25 mouse cellular contexts compared by ENCODE assay signal in the genomic region with DNA sequence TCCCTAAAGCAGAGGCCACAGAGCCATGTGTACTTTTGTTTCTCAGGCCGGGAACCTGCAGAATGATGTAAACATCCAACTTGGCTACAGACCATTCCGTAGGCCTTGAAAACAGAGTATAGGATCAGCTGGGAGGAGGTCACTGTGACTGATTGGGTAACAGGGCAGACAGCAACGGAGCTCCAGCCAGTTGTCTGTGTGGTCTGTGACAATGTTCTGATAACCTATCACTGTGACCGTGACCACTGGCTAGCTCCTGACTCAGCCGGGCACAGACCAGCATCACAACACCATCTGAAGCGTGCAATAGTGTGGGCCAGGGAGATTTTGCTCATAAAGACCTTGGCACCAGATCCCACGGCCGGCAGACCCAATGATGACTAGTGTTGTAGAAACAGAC.
DNase-seq lines count a peak whose midpoint lies in the region; ATAC-seq and TF ChIP-seq lines count a peak whose summit lies in the region.
"Had no signal": no experiment of that assay in that cellular context is flagged by ENCODE, and none has a peak within 500 bp of the region (broad histone marks: within the 10 kb centered on the region; RNA-seq: fewer than 3 reads in every experiment).

No protein-coding gene starts in this region.

- 0 out of 2 replicates have a peak, but pooled peaks cover 5% of the 10 kb centered on the region for H3K4me1 ChIP-seq in forebrain, embryonic 14.5 days (ENCODE audit: control insufficient read depth, insufficient read depth, low read length)
- no peaks in the 10 kb centered on the region for H3K4me1 ChIP-seq in forebrain, postnatal 0 days (ENCODE audit: insufficient read depth)
- H3K4me1 ChIP-seq in liver, embryonic 14.5 days (replicated peaks; ENCODE audit: control insufficient read depth in 2 of 2, insufficient read depth in 2 of 2, low read length in 1 of 2) = peaks cover 0 to 13% of the 10 kb centered on the region in 2 experiments; a peak in 2 of 4 replicates
- H3K4me1 ChIP-seq in intestine, postnatal 0 days (replicated peaks; ENCODE audit: control insufficient read depth, insufficient read depth, low read length) = no peaks in the 10 kb centered on the region; the same call in 1 of the 2 replicates
- H3K4me1 ChIP-seq: hindbrain, embryonic 15.5 days; limb, embryonic 10.5 days; stomach, embryonic 15.5 days had no signal

- no peak overlapping the region for H3K4me3 ChIP-seq in forebrain, embryonic 14.5 days (ENCODE audit: low read depth, low read length)
- H3K4me3 ChIP-seq in forebrain, postnatal 0 days (ENCODE audit: low read depth, low read length) = no peak overlapping the region
- H3K4me3 ChIP-seq in liver, embryonic 14.5 days (ENCODE audit: insufficient read depth in 1 of 2, low read depth in 2 of 2, low read length in 2 of 2) = no peak overlapping the region
- H3K4me3 ChIP-seq in intestine, postnatal 0 days (ENCODE audit: low read depth, low read length) = no peak overlapping the region
- H3K4me3 ChIP-seq: hindbrain, embryonic 15.5 days; intestine, embryonic 15.5 days; left cerebral cortex, adult 2 months; limb, embryonic 10.5 days; stomach, embryonic 15.5 days had no signal

- DNase-seq in forebrain, embryonic 14.5 days (ENCODE audit: low spot score) = no peak
- no peak for DNase-seq in forebrain, postnatal 0 days
- peak; percentile 89 to 92 for DNase-seq in adrenal gland, adult (ENCODE audit: inconsistent age in 2 of 2, low spot score in 1 of 2)
- peak; percentile 82 for DNase-seq in adrenal gland, postnatal 14 days
- DNase-seq in liver, embryonic 14.5 days (ENCODE audit: low read depth in 3 of 3, low spot score in 3 of 3) = peak in 2 of 3 experiments; percentile 3 to 9
- DNase-seq in gastrocnemius, adult 8-10 months (ENCODE audit: low spot score in 2 of 2) = no peak
- DNase-seq in cerebellum, postnatal 14 days = no peak
- DNase-seq: cerebellum, adult 11 months; cerebellum, postnatal 25 days; embryo, embryonic 11 days; heart, adult 18-20 months; heart, postnatal 36 days; kidney, postnatal 36 days; lung, adult 18-20 months; right cerebral cortex, postnatal 25 days; thymus, adult 18-20 months; thymus, postnatal 4 days had no signal

- no peak for TF ChIP-seq EP300 in liver, embryonic 14.5 days (IDR thresholded peaks at IDR 0.05; ENCODE audit: low read depth)

- TF ChIP-seq CTCF in forebrain, postnatal 0 days (IDR thresholded peaks at IDR 0.05; ENCODE audit: low read depth) = no peak
- TF ChIP-seq CTCF in liver, embryonic 14.5 days (IDR thresholded peaks at IDR 0.05; ENCODE audit: low read depth) = no peak
- no peak for TF ChIP-seq CTCF in intestine, postnatal 0 days (IDR thresholded peaks at IDR 0.05; ENCODE audit: low read depth)

- 79% methylated on average over 8 of the region's 8 CpGs for WGBS in forebrain, embryonic 14.5 days
- 79% methylated on average over 8 of the region's 8 CpGs for WGBS in forebrain, postnatal 0 days
- 46% methylated on average over 8 of the region's 8 CpGs for WGBS in liver, embryonic 14.5 days (ENCODE audit: insufficient replicate concordance)
- 76% methylated on average over 8 of the region's 8 CpGs for WGBS in intestine, postnatal 0 days

- ATAC-seq in forebrain, embryonic 14.5 days = 0 out of 2 replicates have a peak, but pooled peaks have one; percentile 2
- ATAC-seq in forebrain, postnatal 0 days = no peak
- ATAC-seq in liver, embryonic 14.5 days (ENCODE audit: insufficient read depth) = peak; percentile 56
- ATAC-seq in intestine, postnatal 0 days = no peak
- ATAC-seq: activated CD4-positive, CD25-positive, alpha-beta regulatory T cell, adult 4 months; intestine, embryonic 15.5 days had no signal

- H3K9me3 ChIP-seq in forebrain, embryonic 14.5 days (replicated peaks; ENCODE audit: control insufficient read depth, low read length) = no peaks in the 10 kb centered on the region
- H3K9me3 ChIP-seq in forebrain, postnatal 0 days (ENCODE audit: low read length) = no peaks in the 10 kb centered on the region
- H3K9me3 ChIP-seq in liver, embryonic 14.5 days (ENCODE audit: control insufficient read depth, low read length) = no peaks in the 10 kb centered on the region
- no peaks in the 10 kb centered on the region for H3K9me3 ChIP-seq in intestine, postnatal 0 days (ENCODE audit: control insufficient read depth)
- H3K9me3 ChIP-seq: hindbrain, embryonic 15.5 days; intestine, embryonic 15.5 days; limb, embryonic 10.5 days; stomach, embryonic 15.5 days had no signal

- H3K36me3 ChIP-seq in forebrain, embryonic 14.5 days (ENCODE audit: control insufficient read depth, insufficient read depth, low read length) = no peaks in the 10 kb centered on the region
- no peaks in the 10 kb centered on the region for H3K36me3 ChIP-seq in forebrain, postnatal 0 days (ENCODE audit: insufficient read depth)
- no peaks in the 10 kb centered on the region for H3K36me3 ChIP-seq in liver, embryonic 14.5 days (replicated peaks; ENCODE audit: control insufficient read depth, insufficient read depth, low read depth)
- H3K36me3 ChIP-seq in intestine, postnatal 0 days (ENCODE audit: control insufficient read depth, insufficient read depth) = no peaks in the 10 kb centered on the region
- H3K36me3 ChIP-seq: G1E; hindbrain, embryonic 15.5 days; intestine, embryonic 15.5 days; limb, embryonic 10.5 days; stomach, embryonic 15.5 days had no signal

- H3K27me3 ChIP-seq in forebrain, embryonic 14.5 days (replicated peaks; ENCODE audit: control insufficient read depth, insufficient read depth, low read length) = no peaks in the 10 kb centered on the region
- H3K27me3 ChIP-seq in forebrain, postnatal 0 days (ENCODE audit: insufficient read depth, low read length) = no peaks in the 10 kb centered on the region
- no peaks in the 10 kb centered on the region for H3K27me3 ChIP-seq in liver, embryonic 14.5 days (ENCODE audit: control insufficient read depth, insufficient read depth, low read length)
- H3K27me3 ChIP-seq in intestine, postnatal 0 days (replicated peaks; ENCODE audit: control insufficient read depth, insufficient read depth, low read length) = no peaks in the 10 kb centered on the region
- H3K27me3 ChIP-seq: hindbrain, embryonic 15.5 days; intestine, embryonic 15.5 days; stomach, embryonic 15.5 days had no signal

- H3K4me2 ChIP-seq in forebrain, embryonic 14.5 days (ENCODE audit: low read length) = no peak overlapping the region
- no peak overlapping the region for H3K4me2 ChIP-seq in forebrain, postnatal 0 days (ENCODE audit: low read depth)
- H3K4me2 ChIP-seq in liver, embryonic 14.5 days (ENCODE audit: low read depth) = no peak overlapping the region
- no peak overlapping the region for H3K4me2 ChIP-seq in intestine, postnatal 0 days (replicated peaks; ENCODE audit: low read depth)
- H3K4me2 ChIP-seq: hindbrain, embryonic 15.5 days; intestine, embryonic 15.5 days; stomach, embryonic 15.5 days had no signal

- H3K9ac ChIP-seq in forebrain, embryonic 14.5 days (ENCODE audit: low read length) = no peak overlapping the region
- H3K9ac ChIP-seq in forebrain, postnatal 0 days = no peak overlapping the region
- H3K9ac ChIP-seq in liver, embryonic 14.5 days (replicated peaks) = no peak overlapping the region
- H3K9ac ChIP-seq in intestine, postnatal 0 days (ENCODE audit: low read depth, low read length) = no peak overlapping the region
- H3K9ac ChIP-seq: hindbrain, embryonic 15.5 days; intestine, embryonic 15.5 days; stomach, embryonic 15.5 days had no signal

- no peak overlapping the region for H3K27ac ChIP-seq in forebrain, embryonic 14.5 days (ENCODE audit: low read depth, low read length)
- no peak overlapping the region for H3K27ac ChIP-seq in forebrain, postnatal 0 days (ENCODE audit: low read depth, low read length)
- no peak overlapping the region for H3K27ac ChIP-seq in liver, embryonic 14.5 days
- no peak overlapping the region for H3K27ac ChIP-seq in intestine, postnatal 0 days (ENCODE audit: low read depth, low read length)
- H3K27ac ChIP-seq: hindbrain, embryonic 15.5 days; intestine, embryonic 15.5 days; left cerebral cortex, adult 2 months; limb, embryonic 10.5 days; stomach, embryonic 15.5 days had no signal

Comparison
In these comparisons a context has a peak if more than half of its experiments do, and no peak if none do; other contexts are left out.
1. ATAC-seq: peak in forebrain, embryonic 14.5 days (single experiment) and liver, embryonic 14.5 days (single experiment); none in forebrain, postnatal 0 days (single experiment) and intestine, postnatal 0 days (single experiment).
2. DNase-seq: peak in adrenal gland, adult (2 of 2), adrenal gland, postnatal 14 days (single experiment) and liver, embryonic 14.5 days (2 of 3); none in forebrain, embryonic 14.5 days (single experiment), forebrain, postnatal 0 days (single experiment), gastrocnemius, adult 8-10 months (0 of 2) and cerebellum, postnatal 14 days (0 of 2).